Mouse (Mus musculus): ENCODE results near the gene Sesn1.
"Not testable (repeated sequence)": the region's sequence is repeated elsewhere in the genome, so short reads cannot be mapped to it uniquely, and the experiment has no call there.

The Sesn1 gene

DNA sequence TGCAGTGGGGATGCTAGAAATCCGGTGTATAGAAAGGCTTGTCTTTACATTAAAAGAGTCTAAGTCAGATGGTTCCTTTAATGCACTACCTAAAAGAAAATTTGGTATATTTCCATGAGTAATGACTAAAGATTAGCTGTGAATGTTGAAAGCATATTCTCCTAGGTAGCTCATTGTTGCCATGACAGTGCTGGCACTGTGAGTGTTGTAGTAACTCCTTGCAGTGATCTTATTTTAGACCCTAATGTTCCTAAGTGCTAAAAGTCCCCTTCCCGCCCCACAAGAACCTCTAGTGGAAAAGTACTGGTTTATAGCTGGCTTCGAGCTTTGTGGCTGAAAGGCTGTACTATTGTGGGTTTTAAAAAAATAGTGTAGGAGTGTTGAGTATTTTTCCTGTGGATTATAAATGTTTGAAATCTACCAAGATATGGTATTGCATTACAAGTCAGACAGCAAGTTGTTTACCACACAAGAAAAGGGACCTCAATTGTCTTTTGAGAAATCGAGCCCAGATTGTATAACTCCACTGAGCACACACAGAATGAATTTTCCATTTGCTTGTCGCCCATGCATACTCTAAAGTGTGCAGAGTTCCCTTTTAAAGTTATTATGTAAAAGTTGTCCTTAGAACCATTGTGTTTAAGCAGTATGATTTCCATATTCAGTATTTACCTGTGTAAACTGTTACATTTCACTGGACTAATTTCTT is 13.0 kb downstream of the Sesn1 start:
- no peak for DNase-seq

DNA sequence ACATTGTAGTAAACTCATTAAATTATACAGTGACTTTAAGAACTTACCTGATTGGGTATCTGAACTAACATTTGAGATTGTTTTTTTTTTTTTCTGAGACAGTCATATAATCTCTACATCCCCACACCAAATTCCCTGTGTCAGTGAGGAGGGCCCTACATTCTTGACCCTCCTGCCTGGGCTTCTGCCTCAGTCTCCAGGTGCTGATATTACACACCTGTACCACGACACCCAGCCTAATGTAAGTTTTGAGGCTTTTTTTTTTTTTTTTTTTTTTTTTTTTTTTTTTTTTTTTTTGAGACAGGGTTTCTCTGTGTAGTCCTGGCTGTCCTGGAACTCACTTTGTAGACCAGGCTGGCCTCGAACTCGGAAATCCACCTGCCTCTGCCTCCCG is 13.5 kb downstream of the Sesn1 start:
- DNase-seq = not testable (repeated sequence)

DNA sequence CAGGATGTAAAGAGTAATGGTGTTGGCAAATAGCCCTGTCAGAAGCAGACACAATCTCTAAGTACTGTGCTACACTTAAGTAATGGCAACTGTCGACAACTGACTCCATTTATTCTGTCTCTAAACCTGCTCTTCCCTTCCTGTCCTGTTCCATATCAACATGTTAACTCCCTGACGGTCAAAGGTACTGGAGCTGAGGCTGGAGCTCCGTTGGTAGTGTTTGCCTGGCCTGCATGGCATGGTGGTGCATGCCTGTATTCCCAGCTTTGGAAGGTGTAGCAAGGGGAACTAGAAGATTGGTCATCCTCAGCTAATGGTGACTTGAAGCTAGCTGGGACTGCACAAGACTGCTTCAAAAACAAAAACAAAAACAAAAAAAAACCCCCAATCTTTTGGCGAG is 14.2 kb downstream of the Sesn1 start:
- no peak for DNase-seq

DNA sequence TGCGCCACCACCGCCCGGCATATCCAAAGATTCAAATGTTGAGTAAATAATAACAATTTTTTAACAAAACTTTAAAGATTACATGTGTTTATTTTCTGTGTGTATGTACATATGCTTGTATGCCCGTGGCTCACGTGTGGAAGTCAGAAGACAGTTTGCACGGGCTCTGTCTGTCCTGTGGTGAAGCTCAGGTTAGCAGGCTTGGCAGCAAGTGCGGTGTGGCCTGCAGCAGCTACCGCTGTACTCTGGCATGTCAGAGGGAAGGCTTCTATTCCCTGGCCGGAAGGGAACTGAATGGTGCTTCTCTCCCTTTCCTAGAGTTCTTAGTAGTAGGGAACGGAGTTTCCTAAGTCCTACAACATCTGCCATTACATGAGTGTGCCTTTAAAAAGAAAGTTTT is 15.3 kb downstream of the Sesn1 start:
- DNase-seq = no peak

DNA sequence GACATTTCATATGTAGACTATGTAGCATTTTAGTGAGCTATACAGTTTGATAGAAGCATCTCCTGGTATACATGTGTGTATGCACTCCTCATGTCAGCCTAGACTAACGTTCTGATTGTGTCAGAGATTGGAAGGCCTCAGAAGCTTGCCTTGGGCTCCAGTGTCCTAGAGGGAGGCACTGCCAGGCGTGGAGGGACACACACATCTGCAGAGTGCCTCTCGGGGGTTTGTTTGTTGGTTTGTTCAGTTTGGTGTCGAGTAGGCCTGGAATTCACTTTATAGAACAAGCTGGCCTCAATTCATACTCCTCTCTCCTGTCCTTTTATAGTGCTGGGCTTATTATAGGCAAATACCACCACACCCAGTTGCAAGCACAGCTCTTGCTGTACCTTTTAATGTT is 16.3 kb downstream of the Sesn1 start:
- DNase-seq = no peak

DNA sequence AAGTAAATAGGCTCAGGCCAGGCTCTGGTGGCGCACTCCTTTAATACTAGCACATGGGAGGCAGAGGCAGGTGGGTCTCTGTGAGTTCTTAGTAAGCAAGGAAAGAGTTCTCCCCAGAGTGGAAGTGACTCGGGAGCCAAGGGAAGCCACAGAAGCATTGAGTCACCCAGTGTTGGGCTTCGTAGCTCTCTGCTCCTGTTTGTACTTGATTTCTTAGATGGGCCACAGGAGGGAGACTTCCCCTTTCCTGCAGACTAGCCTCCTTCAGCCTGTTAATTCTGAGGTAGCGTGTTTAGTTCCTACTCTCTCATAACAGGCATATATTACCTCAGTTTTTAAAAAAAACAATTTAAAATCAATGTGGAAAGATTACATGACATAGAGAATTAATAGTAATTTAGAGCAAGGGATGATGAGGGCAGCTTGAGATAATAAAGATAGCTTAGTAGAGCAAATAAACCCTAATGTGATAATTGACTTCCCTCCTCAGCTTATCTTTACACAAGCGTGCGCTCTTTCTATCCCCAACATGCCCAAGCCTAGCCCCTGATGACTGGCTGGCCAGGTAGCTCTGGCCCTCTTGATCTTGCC is 16.9 kb downstream of the Sesn1 start:
- no peak for DNase-seq

DNA sequence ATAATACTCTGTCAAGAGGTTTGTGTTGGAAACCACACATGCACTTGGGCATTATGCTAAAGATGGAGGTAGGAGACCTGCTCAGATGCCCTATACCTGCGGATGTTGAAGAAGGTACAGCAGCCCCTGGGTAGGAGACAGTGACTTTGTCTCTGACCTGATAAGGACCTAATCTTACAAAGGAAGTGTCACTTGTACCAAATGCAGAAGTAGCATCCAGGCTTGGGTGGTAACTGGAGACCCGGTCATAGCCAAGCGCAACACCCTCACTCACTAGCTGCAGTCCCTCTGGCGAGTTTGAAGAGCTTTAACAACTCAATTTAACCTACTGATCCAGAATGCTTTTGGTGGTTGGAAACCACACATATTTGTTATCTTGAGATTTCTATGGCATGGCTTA is 18.0 kb downstream of the Sesn1 start:
- DNase-seq = no peak

DNA sequence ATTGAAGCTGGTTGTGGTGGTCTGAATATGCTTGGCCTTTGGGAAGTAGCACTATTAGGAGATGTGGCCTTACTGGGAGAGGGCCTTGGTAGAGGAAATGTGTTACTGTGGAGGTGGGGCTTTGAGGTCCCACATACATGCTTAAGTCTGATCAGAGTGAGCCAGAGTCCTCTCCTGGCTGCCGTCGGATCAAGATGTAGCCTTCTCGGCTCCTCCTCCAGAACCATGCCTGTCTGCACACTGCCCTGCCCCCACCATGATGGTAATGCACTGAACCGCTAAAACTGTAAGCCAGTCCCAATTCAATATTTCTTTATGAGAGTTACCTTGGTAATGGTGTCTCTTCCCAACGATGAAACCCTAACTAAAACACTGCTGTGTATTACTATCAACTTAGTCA is 19.5 kb downstream of the Sesn1 start:
- no peak for DNase-seq

DNA sequence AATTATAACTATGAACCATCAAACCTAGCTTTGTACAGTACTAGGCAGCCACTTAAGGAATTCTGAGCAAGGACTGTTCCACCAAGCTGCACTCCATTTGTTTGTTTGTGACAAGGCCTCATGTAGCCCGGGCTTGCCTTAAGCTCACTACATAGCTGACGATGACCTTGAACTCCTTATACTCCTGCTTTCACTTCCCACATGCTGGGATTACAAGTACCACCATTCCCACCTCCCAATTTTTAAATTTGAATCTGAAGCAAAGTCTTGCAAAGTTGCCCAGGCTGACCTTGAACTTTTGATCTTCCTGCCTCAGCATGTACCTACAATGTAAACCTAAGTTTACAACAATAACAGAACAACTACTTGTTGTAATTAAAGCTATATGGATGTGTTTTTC is 20.2 kb downstream of the Sesn1 start:
- DNase-seq = no peak

DNA sequence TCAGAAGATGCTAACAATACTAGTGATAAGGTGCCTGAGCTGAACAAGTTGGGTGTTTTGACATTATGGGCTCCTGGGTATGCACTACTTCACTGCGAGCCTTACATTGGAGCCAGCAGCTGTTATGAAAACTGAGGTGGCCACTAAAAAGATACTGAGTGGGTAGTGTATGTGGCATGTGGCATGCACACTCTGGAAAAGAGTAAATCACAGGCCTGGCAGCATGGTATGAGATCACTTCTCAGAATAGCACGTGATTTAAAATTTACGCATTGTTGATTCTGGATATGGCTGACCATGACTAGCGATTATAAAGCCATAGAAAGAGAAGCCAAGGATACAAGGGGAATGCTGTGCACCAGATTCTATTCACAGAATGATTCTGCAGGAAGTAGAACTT is 20.7 kb downstream of the Sesn1 start:
- DNase-seq = no peak

DNA sequence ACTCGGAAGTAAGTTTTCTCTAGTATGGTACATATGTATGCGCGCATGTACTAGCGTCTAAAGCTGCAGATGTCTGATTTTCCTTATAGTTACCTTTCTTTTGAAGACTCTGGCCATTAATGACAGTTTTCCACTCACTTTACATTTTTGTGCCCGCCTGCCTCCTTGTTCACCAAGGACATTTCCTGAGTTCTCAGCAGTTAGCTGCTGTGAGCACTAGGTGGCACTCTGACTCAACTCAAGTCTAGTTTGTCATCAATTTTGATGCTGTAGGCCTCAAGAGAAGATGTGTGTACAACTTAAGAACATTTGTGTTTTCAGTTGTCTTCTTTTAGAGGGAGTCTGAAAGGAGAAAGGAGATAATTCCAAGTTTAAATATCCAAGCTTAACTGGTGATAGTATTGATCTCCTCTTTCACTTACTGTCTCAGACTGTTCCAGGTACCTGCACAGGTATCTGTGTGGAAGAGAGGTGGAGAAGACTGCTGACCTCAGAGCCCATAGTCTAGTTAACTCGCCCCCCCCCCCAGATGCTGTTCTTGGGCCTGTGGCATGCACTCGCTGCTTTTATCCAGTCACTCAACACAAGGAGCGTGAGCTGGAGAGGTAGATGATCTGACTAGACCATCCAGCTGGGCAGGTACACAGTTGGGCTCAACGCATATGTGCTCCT is 21.3 kb downstream of the Sesn1 start:
- DNase-seq = peak; percentile 65

DNA sequence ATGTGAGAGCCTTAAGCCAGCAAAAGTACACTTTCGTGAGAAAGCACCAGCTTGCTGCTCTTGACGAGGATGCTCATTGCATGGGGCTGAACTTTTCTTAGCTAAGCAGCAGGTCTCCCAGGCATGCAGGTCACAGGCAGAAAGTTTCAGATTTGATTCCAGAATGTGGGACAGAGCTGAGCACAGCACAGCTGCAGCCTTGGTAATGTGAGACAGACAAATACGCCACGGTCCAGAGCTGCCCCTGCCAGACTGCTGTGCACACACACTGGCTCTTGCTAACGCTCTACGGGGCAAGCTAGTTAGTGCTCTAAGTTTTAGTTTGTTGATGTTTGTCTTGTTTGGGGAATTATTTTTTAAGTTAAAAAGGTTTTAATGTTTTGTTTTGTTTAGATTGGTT is 22.5 kb downstream of the Sesn1 start:
- no peak for DNase-seq

DNA sequence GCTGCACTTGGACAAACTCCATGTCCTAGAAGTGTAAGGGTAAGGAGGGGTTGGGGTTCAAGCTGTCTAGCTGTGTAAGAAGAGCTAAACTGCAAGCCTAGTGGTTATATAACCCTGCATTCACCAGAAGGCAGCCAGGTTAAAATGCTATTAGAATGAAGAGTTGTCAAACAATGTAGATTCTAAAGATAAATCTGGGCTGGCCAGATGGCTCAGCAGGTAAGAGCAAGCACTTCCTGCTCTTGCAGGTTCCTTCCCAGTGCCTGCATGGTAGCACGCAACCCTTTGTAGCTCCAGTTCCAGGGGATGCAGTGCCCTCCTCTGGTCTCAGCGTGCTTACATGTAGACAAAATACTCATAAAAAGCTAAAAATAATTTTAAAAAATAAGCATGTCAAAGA is 24.4 kb downstream of the Sesn1 start:
- DNase-seq = no peak

DNA sequence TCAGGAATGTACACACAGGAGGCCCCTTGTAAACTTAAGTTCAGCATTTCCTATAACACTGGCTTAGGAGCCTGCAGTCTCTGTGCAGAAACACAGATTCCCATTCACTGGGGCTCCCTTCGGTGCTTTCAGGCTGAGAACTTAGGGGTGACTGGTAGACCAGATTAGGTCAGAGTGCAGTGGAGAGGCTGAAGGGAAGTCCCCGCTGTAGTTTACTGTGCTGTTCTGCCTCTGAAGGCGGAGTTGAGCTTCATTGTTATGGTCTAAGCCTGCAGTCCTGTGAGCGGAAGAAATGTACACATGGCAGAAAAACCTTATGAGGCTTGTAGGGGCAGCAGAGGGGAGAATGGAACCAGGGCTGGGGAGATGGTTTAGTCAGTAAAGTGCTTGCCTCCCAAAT is 29.2 kb downstream of the Sesn1 start:
- no peak for DNase-seq

DNA sequence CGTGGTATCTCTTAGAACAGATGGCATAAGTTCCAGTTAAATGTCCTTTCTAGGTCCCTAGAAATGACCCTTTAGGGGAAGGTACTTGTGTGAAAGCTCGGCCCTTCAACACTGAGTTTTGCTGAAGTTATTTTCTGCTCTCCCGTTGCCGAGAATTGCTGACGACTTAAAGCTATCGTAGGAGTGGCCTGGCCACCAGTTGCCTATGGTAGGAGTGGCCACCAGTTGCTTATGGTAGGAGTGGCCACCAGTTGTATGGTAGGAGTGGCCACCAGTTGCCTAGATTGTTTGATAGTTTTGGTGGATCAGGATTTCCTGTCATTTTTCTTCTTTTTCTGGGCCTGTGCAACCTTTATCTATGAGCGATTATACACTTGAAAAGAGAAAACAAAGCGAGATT is 38.0 kb downstream of the Sesn1 start:
- DNase-seq = no peak

DNA sequence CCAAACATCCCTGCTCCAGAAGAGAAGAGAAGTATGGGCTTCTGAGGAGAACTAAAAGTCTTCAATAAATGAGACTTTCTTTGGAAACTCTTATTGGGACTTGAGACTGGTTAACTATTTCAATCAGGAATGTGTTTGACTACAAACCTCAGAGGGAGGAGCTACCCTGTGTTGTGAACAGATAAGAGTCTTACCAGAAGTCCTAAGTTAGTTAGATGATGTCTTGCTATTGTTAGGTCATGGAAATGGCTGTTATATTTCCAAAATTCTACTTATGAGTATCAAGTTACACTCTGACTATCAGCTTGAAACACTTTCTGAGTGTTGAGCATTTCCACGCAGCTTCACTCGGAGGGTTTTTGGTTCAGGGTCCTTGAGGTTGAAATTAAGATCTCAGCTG is 39.0 kb downstream of the Sesn1 start:
- no peak for DNase-seq

DNA sequence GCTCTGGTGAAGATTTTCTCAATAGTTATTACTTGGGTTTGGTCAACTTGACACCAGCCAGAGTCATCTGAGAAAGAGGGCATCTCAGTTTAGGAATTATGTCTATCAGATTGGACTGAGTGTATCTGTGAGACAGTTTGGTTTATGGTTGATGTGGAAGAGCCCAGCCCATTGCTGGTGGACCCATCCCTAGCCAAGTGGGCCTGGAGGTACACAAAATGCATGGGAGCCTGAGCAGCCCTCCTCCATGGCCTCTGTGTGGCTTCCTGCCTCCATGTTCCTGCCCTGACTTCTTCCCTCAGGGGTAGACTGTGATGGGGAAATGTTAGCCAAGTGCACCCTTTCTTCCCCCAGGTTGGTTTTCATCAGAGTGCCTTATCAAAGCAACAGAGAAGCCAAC is 50.1 kb downstream of the Sesn1 start:
- no peak for DNase-seq

DNA sequence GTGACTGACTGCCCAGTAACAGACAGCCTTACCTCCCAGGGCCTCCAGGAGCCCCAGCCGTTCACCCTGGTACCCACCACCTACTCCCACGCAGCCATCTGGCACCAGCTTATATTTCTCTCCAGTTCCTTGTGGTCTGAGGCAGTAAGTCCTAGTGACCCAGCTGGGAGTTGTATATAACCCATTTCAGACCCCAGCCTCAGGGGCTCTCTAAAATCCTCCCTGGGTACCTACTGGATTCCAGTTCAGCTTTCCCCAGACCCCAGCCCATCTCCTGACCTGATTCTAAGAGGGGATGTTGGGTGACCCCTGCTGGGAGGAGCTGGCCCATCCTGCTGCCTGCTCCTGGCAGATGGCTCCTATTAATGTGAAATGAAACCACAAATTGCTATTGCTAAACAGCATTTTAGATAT is 50.5 kb downstream of the Sesn1 start:
- no peak for DNase-seq

DNA sequence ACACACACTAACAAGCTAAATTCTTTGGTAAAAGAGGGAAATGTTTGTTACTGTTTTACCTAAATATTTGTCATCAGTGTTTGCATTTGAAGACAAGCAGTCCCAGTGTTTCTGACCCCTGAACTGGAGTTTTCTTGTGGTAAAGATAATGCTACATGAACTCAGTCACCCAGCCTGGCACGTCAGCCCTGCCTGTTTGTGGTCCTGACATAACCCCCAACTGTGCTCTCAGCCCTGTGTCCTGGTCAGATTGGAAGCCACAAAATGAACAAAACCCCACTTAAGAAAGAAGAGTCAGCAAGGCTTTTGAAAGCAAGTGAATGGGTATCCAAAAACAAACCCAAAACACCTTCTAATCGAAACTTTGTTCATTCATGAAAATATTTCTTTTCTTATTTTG is 53.3 kb downstream of the Sesn1 start:
- no peak for DNase-seq

DNA sequence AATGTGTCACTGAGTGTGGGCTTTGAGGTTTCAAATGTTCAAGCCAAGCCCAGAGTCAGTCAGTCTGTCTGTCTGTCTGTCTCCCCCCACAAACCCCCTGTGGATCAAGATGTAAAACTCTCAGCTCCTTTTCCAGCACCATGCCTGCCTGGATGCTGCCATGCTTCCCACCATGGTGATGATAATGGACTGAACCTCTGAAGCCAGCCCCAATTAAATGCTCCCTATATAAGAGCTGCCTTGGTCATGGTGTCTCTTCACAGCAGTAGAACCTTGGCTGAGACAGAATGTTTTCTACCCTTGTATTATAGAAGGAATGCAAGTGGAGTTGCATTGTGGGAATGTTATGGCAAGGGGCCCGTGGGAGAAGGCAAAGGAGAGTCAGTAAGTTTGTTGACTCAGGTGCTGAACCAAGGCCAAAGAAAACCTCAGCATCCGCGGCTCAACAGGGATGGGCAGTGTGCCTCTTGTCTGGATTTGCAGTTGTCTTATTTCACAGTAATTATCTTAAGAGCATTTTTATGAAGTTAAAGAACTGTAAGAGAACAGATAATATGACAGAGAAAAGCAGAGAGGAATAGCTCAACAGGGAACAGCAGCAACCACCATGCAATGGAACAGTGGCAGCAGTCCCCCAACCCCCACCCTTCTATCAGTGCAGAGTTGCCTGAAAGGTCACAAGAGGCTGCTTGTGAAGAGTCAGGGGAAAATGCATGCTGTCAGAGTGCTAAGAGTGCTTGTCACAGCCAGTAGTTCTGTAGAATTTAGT is 56.5 kb downstream of the Sesn1 start:
- DNase-seq = no peak

DNA sequence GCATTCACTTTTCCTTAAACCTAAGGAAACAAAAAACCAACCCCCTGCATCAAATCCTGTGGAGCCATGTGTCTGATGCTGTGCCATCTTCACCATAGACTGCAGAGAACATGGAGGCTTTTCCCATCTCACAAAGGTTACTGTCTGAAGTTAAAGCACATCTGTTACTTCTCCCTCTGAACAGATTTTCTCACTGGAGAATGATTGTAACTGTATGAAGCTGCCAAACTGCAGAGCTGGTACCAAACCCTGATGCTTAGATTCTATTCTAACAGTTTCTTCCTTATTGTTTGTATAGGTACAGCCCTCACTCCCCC is 57.1 kb downstream of the Sesn1 start:
- no peak for DNase-seq

DNA sequence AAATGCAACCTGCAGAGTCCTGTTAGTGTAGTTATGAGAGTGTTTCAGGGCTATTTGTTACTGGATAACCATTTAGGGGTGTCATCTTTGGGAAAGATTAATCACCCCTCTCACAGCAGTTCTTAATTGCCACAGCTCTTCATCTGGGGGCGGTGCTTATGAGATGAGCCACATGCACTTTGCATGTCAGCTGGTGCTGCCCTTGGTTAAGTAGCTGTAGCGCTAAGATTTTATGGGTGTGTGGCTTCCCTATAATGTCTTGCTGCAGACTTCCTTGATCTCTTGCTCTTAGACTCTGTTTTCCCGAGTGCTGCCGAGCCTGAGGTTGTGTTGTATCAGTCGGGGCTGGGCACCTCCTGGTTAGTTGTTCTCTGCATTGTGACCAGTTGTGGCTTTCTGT is 58.2 kb downstream of the Sesn1 start:
- no peak for DNase-seq

DNA sequence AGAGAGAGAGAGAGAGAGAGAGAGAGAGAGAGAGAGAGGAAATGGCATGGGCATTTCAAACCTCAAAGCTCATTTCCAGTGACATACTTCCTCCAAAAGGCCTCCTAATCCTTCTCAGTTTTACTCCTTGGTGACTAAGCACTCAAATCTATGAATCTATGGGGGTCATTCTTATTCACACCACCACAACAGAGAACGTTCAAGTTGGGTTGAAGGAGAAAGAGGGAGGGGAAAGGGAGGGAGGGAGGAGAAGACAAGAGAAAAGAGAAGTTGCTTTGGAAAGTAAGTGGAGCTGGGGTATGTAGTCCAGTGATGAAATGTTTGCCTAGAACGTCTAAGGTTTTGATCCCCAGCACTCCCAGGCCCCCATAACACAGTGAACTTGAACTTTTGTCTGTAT is 60.4 kb downstream of the Sesn1 start:
- no peak for DNase-seq

DNA sequence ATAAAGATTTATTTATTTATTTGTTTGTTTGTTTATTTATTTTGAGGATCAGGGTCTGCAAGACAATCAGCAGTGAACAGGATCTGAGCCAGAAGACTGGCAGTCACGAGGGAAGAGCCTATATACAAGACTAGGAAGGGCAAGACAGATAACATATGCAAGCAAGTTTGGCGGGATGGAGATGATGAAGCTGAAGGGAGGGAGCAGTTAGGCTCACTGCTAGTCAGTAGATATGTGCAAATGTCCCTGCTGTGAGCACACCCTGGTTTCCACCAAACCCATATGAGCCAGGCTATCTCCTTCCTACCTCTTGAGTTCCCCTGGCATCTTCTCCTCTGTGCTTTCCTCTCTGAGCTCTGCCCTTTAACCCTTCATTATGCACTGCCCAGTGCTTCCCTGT is 61.8 kb downstream of the Sesn1 start:
- no peak for DNase-seq
